Mouse (Mus musculus) hindbrain, embryonic 11.5 days (tissue): ENCODE measurements around the gene Cd200r2. TPM values are rescaled to one million over a fixed set of nuclear protein-coding genes. Genes with fewer than 3 reads are reported as not detected.

ENCODE experiments used
- ATAC-seq: fragments of 200-750 bp; cut with Nextera tagmentation; 2 replicates; pipeline ENCODE4 v1.8.0; 2017; ENCODE audit warnings: mild to moderate bottlenecking, moderate TSS enrichment, moderate library complexity; ENCODE audit not compliant: low FRiP score
- DNase-seq: peaks from one replicate; pipeline ENCODE4 v3.0.0-alpha.2; 2015; ENCODE audit warnings: low spot score
- H3K27ac ChIP-seq: fragments of 300-500 bp; sonication (generic); 2 replicates; pipeline ENCODE4 v1.5.1; 2014; ENCODE audit warnings: mild to moderate bottlenecking, low read depth, low read length
- H3K27me3 ChIP-seq: fragments of 300-500 bp; sonication (generic); 2 replicates; pipeline ENCODE4 v1.6.1; 2014; ENCODE audit warnings: mild to moderate bottlenecking, low read length, moderate library complexity, mixed read lengths; ENCODE audit not compliant: control insufficient read depth, insufficient read depth
- H3K36me3 ChIP-seq: fragments of 300-500 bp; sonication (generic); 2 replicates; pipeline ENCODE4 v1.6.1; 2014; ENCODE audit warnings: mild to moderate bottlenecking, low read length, moderate library complexity, mixed read lengths; ENCODE audit not compliant: control insufficient read depth, insufficient read depth
- H3K4me1 ChIP-seq: fragments of 300-500 bp; sonication (generic); replicated peaks from 2 replicates; pipeline ENCODE4 v1.6.1; 2014; ENCODE audit warnings: low read length, mixed read lengths; ENCODE audit not compliant: control insufficient read depth, insufficient read depth
- H3K4me2 ChIP-seq: fragments of 300-500 bp; sonication (generic); replicated peaks from 2 replicates; pipeline ENCODE4 v1.6.1; 2014; ENCODE audit warnings: mild to moderate bottlenecking, low read depth, low read length
- H3K4me3 ChIP-seq: fragments of 300-500 bp; sonication (generic); 2 replicates; pipeline ENCODE4 v1.5.1; 2014; ENCODE audit warnings: low read depth, low read length
- H3K9ac ChIP-seq: fragments of 300-500 bp; sonication (generic); 2 replicates; pipeline ENCODE4 v1.6.1; 2014; ENCODE audit warnings: low read depth, low read length
- H3K9me3 ChIP-seq: fragments of 300-500 bp; sonication (generic); 2 replicates; pipeline ENCODE4 v1.6.1; 2016; ENCODE audit warnings: low read length; ENCODE audit not compliant: control insufficient read depth
- WGBS: fragments of 180-500 bp; shearing (Covaris S2); extraction: QIAGEN DNeasy Blood & Tissue Kit; methylation state at CpG from one replicate; pipeline ENCODE4 v1.1.7; 2014; 5-methylcytosine and 5-hydroxymethylcytosine counted together
- polyA plus RNA-seq: library from polyadenylated mRNA; unstranded; fragments of >200 nt; fragmentation: Nextera tagmentation; extraction: Ambion mirVana; gene quantifications from 2 replicates; pipeline ENCODE4 v1.2.1, GENCODE M21; 2014

The Cd200r2 gene
- polyA plus RNA-seq, 1 experiment from 2014 or later = not detected

DNA sequence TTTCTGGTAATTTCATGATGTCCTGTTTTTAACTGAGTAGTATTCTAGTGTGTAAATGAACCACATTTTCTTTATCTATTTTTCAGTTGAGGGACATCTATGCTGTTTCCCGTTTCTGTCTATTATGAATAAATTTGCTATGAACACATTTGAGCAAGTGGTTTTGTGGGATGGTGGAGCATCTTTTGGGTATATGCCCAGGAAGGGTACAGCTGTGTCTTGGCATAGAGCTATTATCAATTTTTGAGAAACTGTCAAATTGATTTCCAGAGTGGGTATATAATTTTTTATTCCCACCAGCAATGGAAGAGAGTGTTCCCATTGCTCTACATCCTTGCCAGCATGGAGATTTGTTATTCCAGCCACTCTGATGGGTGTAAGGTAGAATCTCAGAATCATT is 65.1 kb downstream of the Cd200r2 start:
- Histone ChIP-seq H3K4me1 (no peaks in the 10 kb centered on the region), H3K27me3 (no peaks in the 10 kb centered on the region), H3K4me2 (no peak overlapping the region), H3K36me3 (no peaks in the 10 kb centered on the region), H3K27ac (no peak overlapping the region), H3K9me3 (no peaks in the 10 kb centered on the region), H3K9ac (no peak overlapping the region), H3K4me3 (no peak overlapping the region)
- ATAC-seq (no peak), DNase-seq (no peak)
- WGBS = 92% methylated on average over 1 of the region's 1 CpGs

DNA sequence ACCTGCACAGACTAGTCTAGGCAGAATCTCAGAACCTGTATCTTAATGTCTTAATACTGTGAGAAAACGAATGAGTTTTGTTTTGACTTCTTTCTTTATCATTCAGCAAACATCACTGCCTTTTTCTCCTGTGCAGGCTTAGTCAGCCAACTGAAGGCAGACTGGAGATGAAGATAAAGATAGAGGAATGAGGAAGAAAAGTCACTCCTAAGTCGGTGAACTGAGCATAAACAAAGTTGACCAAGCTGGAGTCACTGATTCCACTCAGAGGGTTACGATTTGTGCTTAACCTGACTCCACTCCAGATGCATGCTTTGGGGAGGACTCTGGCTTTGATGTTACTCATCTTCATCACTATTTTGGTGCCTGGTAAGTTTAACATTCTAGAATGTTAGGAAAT is 76.6 kb downstream of the Cd200r2 start, which contains the start of gene Cd200r3:
Cd200r3 (plus strand) TSS at position 211 of the 400 bp plus-strand sequence.
- ATAC-seq (no peak), DNase-seq (no peak)
- WGBS = 85% methylated on average over 3 of the region's 3 CpGs
- H3K27me3 ChIP-seq = no peaks in the 10 kb centered on the region
- H3K9ac ChIP-seq = no peak within 1 kb of the TSS
- no peaks in the 10 kb centered on the region for H3K9me3 ChIP-seq
- H3K4me1 ChIP-seq = no peaks in the 10 kb centered on the region
- H3K27ac ChIP-seq = no peak within 1 kb of the TSS
- H3K36me3 ChIP-seq = no peaks in the 10 kb centered on the region
- H3K4me3 ChIP-seq = no peak within 1 kb of the TSS
- H3K4me2 ChIP-seq = no peak within 1 kb of the TSS

DNA sequence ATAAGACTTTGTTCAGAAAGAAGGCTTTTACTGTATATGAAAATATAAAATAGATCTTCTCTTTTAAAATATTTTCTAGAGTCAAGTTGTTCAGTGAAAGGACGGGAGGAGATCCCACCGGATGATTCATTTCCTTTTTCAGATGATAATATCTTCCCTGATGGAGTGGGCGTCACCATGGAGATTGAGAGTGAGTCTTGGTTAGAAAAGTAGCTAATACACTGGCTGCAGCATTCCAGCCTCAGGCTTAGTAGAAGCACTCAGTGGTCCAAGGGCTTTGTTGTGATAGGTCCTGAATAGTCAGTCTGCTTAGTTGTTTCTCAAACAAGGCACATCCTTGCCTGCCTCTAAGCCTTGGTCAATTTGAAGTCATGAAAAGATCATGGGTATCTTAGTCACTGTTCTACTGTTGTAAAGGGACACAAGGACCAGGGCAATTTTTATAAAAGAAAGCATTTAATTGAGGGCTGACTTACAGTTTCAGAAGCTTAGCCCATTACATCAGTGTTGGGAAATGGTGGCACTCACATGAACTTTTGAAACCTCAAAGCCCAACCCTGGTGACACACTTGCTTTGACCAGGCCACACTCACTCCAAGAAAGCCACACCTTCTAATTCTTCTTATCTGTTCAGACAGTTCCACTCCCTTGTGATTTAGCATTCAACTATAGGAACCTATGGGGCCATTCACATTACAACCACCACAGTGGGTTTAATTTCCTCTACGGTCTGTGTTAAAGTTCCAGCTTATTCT is 84.6 kb downstream of the Cd200r2 start:
- H3K4me2 ChIP-seq = no peak overlapping the region
- no peaks in the 10 kb centered on the region for H3K36me3 ChIP-seq
- 85% methylated on average over 4 of the region's 4 CpGs for WGBS
- H3K27me3 ChIP-seq = no peaks in the 10 kb centered on the region
- no peak overlapping the region for H3K27ac ChIP-seq
- no peak for ATAC-seq
- H3K9ac ChIP-seq = no peak overlapping the region
- H3K4me3 ChIP-seq = no peak overlapping the region
- H3K4me1 ChIP-seq = no peaks in the 10 kb centered on the region
- H3K9me3 ChIP-seq = no peaks in the 10 kb centered on the region
- DNase-seq = no peak

DNA sequence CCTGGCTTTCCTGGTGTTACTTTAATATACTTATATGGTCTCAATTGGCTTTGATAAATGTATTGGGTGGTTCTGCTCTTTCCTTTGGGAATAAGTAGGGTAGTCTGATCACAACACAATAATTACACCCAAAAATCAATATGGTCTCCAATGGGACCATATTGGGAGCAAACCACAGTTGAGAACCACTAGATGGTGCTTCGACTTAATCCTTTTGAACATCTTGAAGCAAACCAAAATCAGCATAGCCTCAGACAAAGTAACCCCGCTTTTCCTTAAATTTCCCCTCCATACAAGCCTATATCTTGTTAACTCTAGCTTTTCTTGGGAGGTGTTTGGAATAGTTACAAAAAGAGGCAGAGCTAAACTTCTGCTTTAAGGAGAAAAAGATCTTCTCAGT is 95.4 kb downstream of the Cd200r2 start:
- H3K4me1 ChIP-seq = no peaks in the 10 kb centered on the region
- H3K9me3 ChIP-seq = no peaks in the 10 kb centered on the region
- WGBS = 88% methylated on average over 2 of the region's 2 CpGs
- no peak overlapping the region for H3K4me2 ChIP-seq
- no peak for ATAC-seq
- no peak for DNase-seq
- no peaks in the 10 kb centered on the region for H3K27me3 ChIP-seq
- no peaks in the 10 kb centered on the region for H3K36me3 ChIP-seq
- no peak overlapping the region for H3K27ac ChIP-seq
- no peak overlapping the region for H3K9ac ChIP-seq
- no peak overlapping the region for H3K4me3 ChIP-seq

DNA sequence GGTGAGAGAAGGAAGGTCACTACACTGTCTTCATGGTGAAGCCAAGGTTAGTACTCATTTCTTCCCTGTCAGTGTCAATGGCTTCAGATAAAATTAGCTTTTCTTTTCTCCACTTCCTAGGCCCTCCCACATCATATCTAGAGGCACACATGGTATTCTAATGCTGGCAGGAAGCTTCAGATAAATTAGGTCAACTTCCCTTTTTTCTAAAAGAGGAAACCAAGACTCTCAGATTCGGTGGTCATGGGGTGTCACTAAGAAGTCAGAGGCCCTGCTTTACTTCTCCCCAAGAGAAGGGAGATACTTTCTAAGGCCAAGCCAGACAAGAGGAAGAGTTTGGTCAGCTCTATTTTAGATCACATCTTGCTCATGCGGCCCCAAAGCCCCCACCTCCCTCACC is 95.9 kb downstream of the Cd200r2 start:
- no peak overlapping the region for H3K4me2 ChIP-seq
- H3K4me1 ChIP-seq = no peaks in the 10 kb centered on the region
- H3K36me3 ChIP-seq = no peaks in the 10 kb centered on the region
- WGBS = 86% methylated on average over 2 of the region's 2 CpGs
- no peak for DNase-seq
- no peak overlapping the region for H3K27ac ChIP-seq
- H3K4me3 ChIP-seq = no peak overlapping the region
- no peaks in the 10 kb centered on the region for H3K27me3 ChIP-seq
- H3K9ac ChIP-seq = no peak overlapping the region
- H3K9me3 ChIP-seq = no peaks in the 10 kb centered on the region
- ATAC-seq = no peak

DNA sequence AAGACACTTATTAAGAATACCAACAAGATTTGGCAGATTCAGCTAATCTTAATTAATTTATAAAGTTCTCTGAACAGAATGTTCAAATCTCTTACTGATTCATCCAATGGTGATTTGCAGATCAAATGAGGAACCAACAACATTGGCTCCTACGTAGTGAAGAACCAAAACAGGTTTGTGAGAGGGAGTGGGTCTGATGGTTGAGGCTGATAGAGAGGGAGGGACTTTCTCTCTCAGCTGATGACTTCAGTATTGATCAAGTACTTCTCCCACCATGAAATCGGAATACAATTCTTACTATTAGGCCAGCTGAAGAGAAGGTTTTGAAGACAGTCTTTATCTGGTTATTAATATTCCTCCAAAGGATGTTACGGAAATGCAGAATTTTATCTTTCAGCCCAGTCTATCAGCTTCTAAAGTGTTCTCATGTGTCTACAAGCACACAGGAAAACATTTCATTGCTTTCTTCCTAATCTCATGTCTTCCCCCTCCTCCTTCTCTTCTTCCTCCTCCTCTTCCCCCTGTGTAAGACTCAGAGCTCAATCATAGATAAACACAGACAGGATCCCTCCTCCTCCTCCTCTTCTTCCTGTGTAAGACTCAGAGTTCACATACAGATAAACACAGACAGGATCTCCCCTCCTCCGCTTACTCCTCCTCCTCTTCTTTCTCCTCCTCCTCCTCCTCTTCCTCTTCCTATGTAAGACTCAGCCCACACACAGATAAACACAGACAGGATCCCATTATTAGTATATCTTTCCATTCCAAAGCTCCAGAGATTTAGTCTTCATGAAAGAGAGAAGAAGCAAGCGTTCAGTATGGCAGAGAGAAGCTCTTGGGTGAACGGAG is 97.9 kb downstream of the Cd200r2 start:
- H3K4me1 ChIP-seq = no peaks in the 10 kb centered on the region
- ATAC-seq = no peak
- no peaks in the 10 kb centered on the region for H3K27me3 ChIP-seq
- 89% methylated on average over 6 of the region's 6 CpGs for WGBS
- no peak overlapping the region for H3K4me2 ChIP-seq
- no peak for DNase-seq
- no peaks in the 10 kb centered on the region for H3K36me3 ChIP-seq
- H3K9ac ChIP-seq = no peak overlapping the region
- H3K27ac ChIP-seq = no peak overlapping the region
- no peak overlapping the region for H3K4me3 ChIP-seq
- no peaks in the 10 kb centered on the region for H3K9me3 ChIP-seq

DNA sequence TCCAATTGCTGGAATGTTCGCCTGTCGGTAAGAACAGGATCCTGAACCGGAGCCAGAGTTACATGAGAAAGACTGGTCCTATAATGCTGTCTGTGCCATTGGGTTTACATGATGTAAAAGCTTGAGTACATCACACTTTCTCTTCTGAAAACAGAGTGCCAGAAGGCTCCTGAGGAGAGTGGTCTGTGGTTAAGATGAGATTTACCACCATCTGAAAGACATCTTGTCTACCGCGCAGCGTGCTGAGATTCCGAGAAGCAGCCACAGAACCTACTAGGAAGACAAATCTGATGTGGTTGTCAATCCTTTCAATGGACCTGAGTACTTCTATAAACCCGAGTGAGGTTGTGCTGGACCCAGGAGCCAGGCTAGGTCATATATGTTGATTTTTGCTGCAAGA is 98.5 kb downstream of the Cd200r2 start:
- H3K9ac ChIP-seq = no peak overlapping the region
- no peak overlapping the region for H3K4me2 ChIP-seq
- H3K9me3 ChIP-seq = no peaks in the 10 kb centered on the region
- no peak for DNase-seq
- H3K27ac ChIP-seq = no peak overlapping the region
- H3K4me3 ChIP-seq = no peak overlapping the region
- WGBS = 95% methylated on average over 8 of the region's 8 CpGs
- no peaks in the 10 kb centered on the region for H3K27me3 ChIP-seq
- H3K4me1 ChIP-seq = no peaks in the 10 kb centered on the region
- H3K36me3 ChIP-seq = no peaks in the 10 kb centered on the region
- no peak for ATAC-seq
